Mouse (Mus musculus) large intestine, adult 2 months (tissue): ENCODE measurements around the gene Aagab. TPM values are rescaled to one million over a fixed set of nuclear protein-coding genes. Genes with fewer than 3 reads are reported as not detected.

Experiments used
- DNase-seq: peaks from one replicate; pipeline ENCODE4 v3.0.0-alpha.2; 2012; ENCODE audit warnings: low read depth, low spot score
- WGBS: fragments of 180-500 bp; shearing (Covaris S2); methylation state at CpG from one replicate; pipeline ENCODE4 v1.1.7; 2018; 5-methylcytosine and 5-hydroxymethylcytosine counted together
- polyA plus RNA-seq: library from polyadenylated mRNA; depleted of rRNA; stranded (reverse); fragments of >200 nt; gene quantifications from 2 replicates; pipeline ENCODE4 v1.2.3, GENCODE M21; 2012; rRNA removed

Gene Aagab
- polyA plus RNA-seq, 1 experiment, result 15.0 TPM

DNA sequence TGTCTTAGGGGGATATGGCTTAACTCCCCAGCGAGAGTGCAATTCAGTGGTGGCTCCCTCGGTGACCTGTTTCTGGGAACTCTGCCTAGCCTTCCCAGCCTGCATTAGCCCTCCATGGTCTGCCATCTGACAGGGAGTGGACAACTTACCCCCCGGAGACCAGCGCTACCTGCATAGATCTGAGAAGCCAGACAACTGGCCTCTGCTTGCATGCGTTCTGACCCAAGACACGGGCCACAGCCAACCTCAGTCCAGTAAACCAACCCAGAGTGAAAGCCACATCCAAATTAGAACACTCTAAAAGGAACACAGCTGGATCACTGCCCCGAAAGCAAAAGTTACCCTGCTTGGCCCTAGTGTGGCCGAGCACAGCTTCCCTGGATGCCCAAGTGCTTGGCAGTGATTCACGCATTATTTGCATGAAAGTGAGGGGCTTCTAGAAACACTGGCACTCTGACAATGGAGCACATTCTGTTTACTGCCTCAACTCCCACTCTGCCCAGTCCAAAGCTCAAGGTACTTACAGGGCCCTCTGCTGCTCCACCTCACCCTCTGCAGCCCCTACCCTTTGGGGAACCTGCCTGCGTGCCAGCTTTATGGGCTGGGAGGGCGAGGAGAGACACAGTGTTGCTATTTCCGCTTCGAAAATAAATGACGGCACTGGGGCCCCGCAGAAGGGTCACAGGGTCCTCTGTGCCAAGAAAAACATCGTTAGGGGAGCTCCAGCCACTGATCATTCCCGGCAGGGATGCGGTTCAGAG is 64.3 kb downstream of the Aagab start:
- 37% methylated on average over 18 of the region's 18 CpGs for WGBS

GRCm38 (mm10) chr9:63667373-63667724 is 64.9 kb downstream of the Aagab start:
- WGBS, result 29% methylated on average over 8 of the region's 8 CpGs
- no peak for DNase-seq

More for the DNA sequence above, 64.3 kb downstream of the Aagab start:
- DNase-seq, result no peak

- WGBS, result 37% methylated on average over 1 of the region's 1 CpGs
- no peak for DNase-seq
Measured at GRCm38 (mm10) chr9:63668621-63669020, 66.2 kb downstream of the Aagab start.

DNA sequence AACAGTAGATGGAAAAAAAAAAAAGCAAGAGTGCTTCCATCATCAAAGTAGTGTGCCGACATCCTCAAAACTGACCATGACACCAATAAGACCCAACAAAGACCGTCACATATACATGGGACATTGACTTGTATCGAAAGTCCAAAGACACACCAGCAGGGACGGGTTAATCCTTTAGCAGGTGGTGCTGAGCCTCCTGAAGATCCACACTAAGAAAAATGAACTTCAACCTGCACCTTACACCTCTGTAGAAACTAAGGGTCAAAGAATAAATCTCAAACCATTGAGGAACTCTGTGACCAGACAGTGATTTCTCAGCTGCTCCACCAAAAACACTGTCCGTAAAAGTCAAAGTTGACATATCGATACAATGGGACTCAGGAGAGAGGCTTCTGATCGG is 67.4 kb downstream of the Aagab start:
- no peak for DNase-seq
- WGBS, result 98% methylated on average over 7 of the region's 7 CpGs

DNA sequence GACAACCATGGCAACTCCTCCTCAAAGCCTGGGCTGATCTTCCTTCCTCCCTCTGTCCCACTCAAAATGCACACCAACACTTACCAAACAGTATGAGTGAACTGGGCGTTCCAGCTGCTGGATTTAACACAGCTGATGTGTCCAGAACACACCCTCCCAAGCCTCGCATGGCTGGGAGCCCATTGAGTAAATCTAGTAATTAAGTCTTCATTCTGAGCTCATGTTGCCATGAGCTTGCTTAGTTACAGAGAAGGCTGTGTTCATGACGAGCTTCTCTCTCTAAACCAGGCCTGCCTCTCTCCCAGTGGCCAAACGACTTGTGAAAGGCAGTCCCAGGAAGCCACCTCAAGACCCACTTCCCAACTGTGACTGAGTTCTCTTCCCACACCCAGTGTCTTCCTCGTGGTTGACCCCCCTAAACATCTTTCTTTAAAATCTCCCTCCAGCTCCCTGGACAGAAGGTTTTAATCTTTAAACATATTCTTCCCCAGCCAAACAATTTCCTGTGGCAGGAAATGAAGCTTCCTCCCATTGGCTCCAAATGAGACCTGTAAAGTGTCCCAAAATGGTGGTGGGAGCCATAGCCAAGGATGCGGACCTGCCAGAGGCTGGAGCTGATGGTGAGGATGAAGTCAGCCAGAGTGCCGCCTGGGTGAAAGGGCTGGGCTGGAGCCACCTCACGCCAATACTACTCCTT is 70.5 kb downstream of the Aagab start:
- 53% methylated on average over 8 of the region's 8 CpGs for WGBS
- DNase-seq, result no peak

GRCm38 (mm10) chr9:63673494-63673805 is 71.0 kb downstream of the Aagab start:
- WGBS, result 76% methylated on average over 3 of the region's 3 CpGs
- DNase-seq, result no peak

DNA sequence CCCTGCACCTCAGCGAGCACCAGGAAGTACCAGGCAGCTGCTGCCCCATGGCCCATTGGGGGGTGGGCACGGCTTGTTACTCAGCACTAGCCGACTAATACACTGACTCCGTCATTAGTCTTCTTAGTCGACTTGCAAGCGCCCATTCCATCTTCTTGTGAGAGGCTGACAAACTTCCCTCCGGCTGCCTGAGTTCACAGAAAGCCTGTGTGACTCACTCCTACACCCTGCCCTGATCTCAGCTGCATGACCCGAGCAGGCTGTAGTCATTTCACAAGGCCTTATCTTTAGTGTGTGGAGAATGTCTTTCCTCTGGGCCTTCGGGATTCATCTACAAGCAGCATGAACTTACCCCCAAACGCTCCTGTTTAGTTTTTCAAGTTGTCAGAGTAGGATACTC is 72.2 kb downstream of the Aagab start:
- WGBS, result 57% methylated on average over 10 of the region's 10 CpGs
- DNase-seq, result no peak

DNA sequence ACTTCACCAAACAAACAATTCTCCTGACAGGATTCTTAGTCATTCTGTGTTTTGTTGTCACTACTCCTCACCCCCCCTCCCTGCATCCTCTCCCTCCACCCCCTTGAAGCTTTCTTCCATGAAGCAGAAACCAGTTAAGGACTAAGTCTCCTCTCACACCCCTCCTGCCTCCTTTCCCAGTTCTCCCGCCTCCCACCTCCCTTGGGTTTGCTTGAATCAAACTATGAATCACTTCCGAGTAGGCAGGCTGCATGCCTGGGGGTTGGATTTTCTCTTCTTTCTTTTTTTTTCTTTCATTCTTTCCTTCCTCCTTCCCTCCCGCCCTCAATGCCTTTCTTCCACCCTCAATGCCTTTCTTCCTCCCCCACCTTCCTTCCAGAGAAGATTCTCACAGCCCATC is 75.2 kb downstream of the Aagab start:
- no peak for DNase-seq
- 54% methylated on average over 3 of the region's 3 CpGs for WGBS

- no peak for DNase-seq
- WGBS, result 90% methylated on average over 1 of the region's 1 CpGs
Measured at GRCm38 (mm10) chr9:63678076-63678475, 75.6 kb downstream of the Aagab start.

DNA sequence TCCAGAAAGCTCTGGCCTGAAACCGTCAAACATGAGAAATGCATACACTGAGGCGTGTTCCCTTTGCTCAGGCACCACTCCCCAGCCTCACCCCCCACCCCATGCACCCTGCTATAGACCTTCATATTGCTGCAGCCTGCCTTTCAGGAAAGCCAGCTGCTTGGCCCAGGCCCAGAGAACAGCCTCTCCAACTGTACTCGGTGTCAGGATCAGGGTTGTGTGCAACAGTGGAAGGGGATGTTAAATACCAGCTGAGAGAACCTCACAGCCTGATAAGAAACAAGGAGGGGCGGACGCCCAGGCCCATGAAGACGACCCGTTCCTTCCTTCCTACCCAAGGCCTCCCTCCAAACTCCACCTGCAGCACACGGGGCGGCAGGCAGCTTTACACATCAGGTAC is 79.8 kb downstream of the Aagab start:
- WGBS, result 42% methylated on average over 9 of the region's 9 CpGs
- DNase-seq, result no peak

DNA sequence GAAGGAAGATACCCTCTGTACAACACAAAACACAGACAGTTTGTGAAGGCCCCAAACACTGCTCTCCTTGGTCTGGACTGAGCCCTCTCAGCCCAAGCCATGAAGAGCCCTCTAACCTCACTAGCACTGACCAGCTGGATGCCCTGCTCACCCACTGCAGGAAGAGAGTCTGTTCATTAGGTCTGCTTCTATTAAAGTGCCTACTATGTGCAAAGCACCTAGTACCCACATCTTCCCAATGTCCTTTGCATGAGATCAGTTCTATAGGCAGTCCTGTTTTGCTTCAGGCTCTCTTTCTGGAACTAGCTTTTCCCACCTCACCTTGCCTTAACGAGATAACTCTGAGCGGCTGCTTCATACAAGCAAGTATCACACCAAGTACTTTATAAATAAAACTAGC is 80.5 kb downstream of the Aagab start:
- DNase-seq, result no peak
- 94% methylated on average over 2 of the region's 2 CpGs for WGBS

- 82% methylated on average over 6 of the region's 6 CpGs for WGBS
- DNase-seq, result no peak
Measured at GRCm38 (mm10) chr9:63684277-63684676, 81.8 kb downstream of the Aagab start.

DNA sequence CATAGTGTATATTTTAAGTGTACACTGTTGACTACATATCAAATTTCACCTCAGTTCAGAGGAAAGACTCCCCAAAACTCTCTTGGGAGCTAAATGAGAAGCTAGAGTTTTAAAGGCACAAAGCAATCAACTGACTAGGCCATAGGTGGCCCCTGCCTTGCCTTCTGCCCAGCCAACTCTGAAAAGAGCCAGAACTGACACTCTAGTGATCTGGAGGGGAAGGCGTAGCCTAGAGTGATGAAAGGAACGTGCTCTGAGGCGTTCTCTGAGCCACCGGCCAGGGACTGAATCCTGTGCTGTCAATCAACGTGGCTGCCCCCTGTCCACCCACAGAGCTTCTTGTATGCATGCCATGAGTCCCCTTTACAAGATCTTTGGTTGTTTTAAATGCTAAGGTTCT is 82.9 kb downstream of the Aagab start:
- 95% methylated on average over 5 of the region's 5 CpGs for WGBS
- no peak for DNase-seq

GRCm38 (mm10) chr9:63687413-63688015 is 85.1 kb downstream of the Aagab start:
- WGBS, result 67% methylated on average over 7 of the region's 7 CpGs
- no peak for DNase-seq

GRCm38 (mm10) chr9:63690511-63690910 is 88.1 kb downstream of the Aagab start:
- WGBS, result 78% methylated on average over 1 of the region's 1 CpGs
- no peak for DNase-seq

- 17% methylated on average over 2 of the region's 2 CpGs for WGBS
- no peak for DNase-seq
Measured at GRCm38 (mm10) chr9:63691960-63692359, 89.5 kb downstream of the Aagab start.

Other genes with a start within 250 kb of the Aagab start
- gene Map2k5, start 224.8 kb upstream of the Aagab start, polyA plus RNA-seq, result 13.3 and 18.7 TPM in 2 replicates
- 22.8 and 29.4 TPM in 2 replicates for gene 2300009A05Rik, start 203.4 kb upstream of the Aagab start, polyA plus RNA-seq
- not detected in 2 replicates for gene Iqch, start 167 bp upstream of the Aagab start, polyA plus RNA-seq
- gene Smad3, start 155.3 kb downstream of the Aagab start, polyA plus RNA-seq, result 16.2 and 24.6 TPM in 2 replicates